Comparison of ENCODE assay signal across 26 mouse cellular contexts in genomic region chr3:62104560-62104959, GRCm38 (mm10).
DNase-seq lines count a peak whose midpoint lies in the region; ATAC-seq lines count a peak whose summit lies in the region.
"Had no signal": no experiment of that assay in that cellular context is flagged by ENCODE, and none has a peak within 500 bp of the region (broad histone marks: within the 10 kb centered on the region; RNA-seq: fewer than 3 reads in every experiment).

No protein-coding gene starts in this region.

- no peaks in the 10 kb centered on the region for H3K4me1 ChIP-seq in embryonic facial prominence, embryonic 14.5 days (ENCODE audit: control insufficient read depth, insufficient read depth, low read length)
- no peaks in the 10 kb centered on the region for H3K4me1 ChIP-seq in embryonic facial prominence, embryonic 10.5 days
- H3K4me1 ChIP-seq in forebrain, embryonic 14.5 days (ENCODE audit: control insufficient read depth, insufficient read depth, low read length), result no peaks in the 10 kb centered on the region
- H3K4me1 ChIP-seq in forebrain, embryonic 10.5 days, result peaks cover 8% of the 10 kb centered on the region
- H3K4me1 ChIP-seq: embryonic facial prominence, embryonic 15.5 days; hindbrain, embryonic 10.5 days; hindbrain, embryonic 13.5 days had no signal

- H3K9me3 ChIP-seq in embryonic facial prominence, embryonic 14.5 days (ENCODE audit: control insufficient read depth, low read length), result no peaks in the 10 kb centered on the region
- no peaks in the 10 kb centered on the region for H3K9me3 ChIP-seq in embryonic facial prominence, embryonic 10.5 days
- H3K9me3 ChIP-seq in forebrain, embryonic 14.5 days (replicated peaks; ENCODE audit: control insufficient read depth, low read length), result no peaks in the 10 kb centered on the region
- H3K9me3 ChIP-seq in forebrain, embryonic 10.5 days, result no peaks in the 10 kb centered on the region
- H3K9me3 ChIP-seq: embryonic facial prominence, embryonic 15.5 days; hindbrain, embryonic 10.5 days; hindbrain, embryonic 13.5 days had no signal

- H3K27me3 ChIP-seq in embryonic facial prominence, embryonic 14.5 days (replicated peaks; ENCODE audit: control insufficient read depth, insufficient read depth, low read length), result no peaks in the 10 kb centered on the region
- H3K27me3 ChIP-seq in embryonic facial prominence, embryonic 10.5 days (replicated peaks; ENCODE audit: low read depth, poor library complexity, severe bottlenecking), result no peaks in the 10 kb centered on the region
- H3K27me3 ChIP-seq in forebrain, embryonic 14.5 days (replicated peaks; ENCODE audit: control insufficient read depth, insufficient read depth, low read length), result no peaks in the 10 kb centered on the region
- H3K27me3 ChIP-seq in forebrain, embryonic 10.5 days (ENCODE audit: poor library complexity, severe bottlenecking), result no peaks in the 10 kb centered on the region
- H3K27me3 ChIP-seq: embryonic facial prominence, embryonic 15.5 days; hindbrain, embryonic 13.5 days; Patski had no signal

- H3K27ac ChIP-seq in embryonic facial prominence, embryonic 14.5 days (replicated peaks; ENCODE audit: low read depth, low read length), result no peak overlapping the region
- H3K27ac ChIP-seq in embryonic facial prominence, embryonic 10.5 days (replicated peaks), result no peak overlapping the region
- no peak overlapping the region; the same call in 1 of the 2 replicates for H3K27ac ChIP-seq in forebrain, embryonic 14.5 days (ENCODE audit: low read depth, low read length)
- no peak overlapping the region for H3K27ac ChIP-seq in forebrain, embryonic 10.5 days
- H3K27ac ChIP-seq: embryonic facial prominence, embryonic 15.5 days; gastrocnemius, adult 2 months; hindbrain, embryonic 10.5 days; hindbrain, embryonic 13.5 days had no signal

- WGBS in embryonic facial prominence, embryonic 14.5 days, result 73% methylated on average over 1 of the region's 1 CpGs
- 65% methylated on average over 1 of the region's 1 CpGs for WGBS in embryonic facial prominence, embryonic 10.5 days
- WGBS in forebrain, embryonic 14.5 days, result 8% methylated on average over 1 of the region's 1 CpGs
- 30% methylated on average over 1 of the region's 1 CpGs for WGBS in forebrain, embryonic 10.5 days

- no peak for ATAC-seq in embryonic facial prominence, embryonic 14.5 days (ENCODE audit: low read depth)
- no peak for ATAC-seq in forebrain, embryonic 14.5 days
- ATAC-seq: forebrain, postnatal 0 days; hindbrain, embryonic 16.5 days; intestine, embryonic 16.5 days; Patski had no signal

- no peak overlapping the region for H3K4me3 ChIP-seq in embryonic facial prominence, embryonic 14.5 days (ENCODE audit: low read depth, low read length)
- H3K4me3 ChIP-seq in embryonic facial prominence, embryonic 10.5 days, result no peak overlapping the region
- no peak overlapping the region for H3K4me3 ChIP-seq in forebrain, embryonic 14.5 days (ENCODE audit: low read depth, low read length)
- no peak overlapping the region for H3K4me3 ChIP-seq in forebrain, embryonic 10.5 days
- H3K4me3 ChIP-seq: embryonic facial prominence, embryonic 15.5 days; gastrocnemius, adult 2 months; hindbrain, embryonic 10.5 days; hindbrain, embryonic 13.5 days had no signal

- no peak overlapping the region for H3K9ac ChIP-seq in embryonic facial prominence, embryonic 14.5 days (ENCODE audit: low read depth, low read length)
- H3K9ac ChIP-seq in forebrain, embryonic 14.5 days (ENCODE audit: low read length), result no peak overlapping the region
- H3K9ac ChIP-seq: embryonic facial prominence, embryonic 15.5 days; forebrain, postnatal 0 days; hindbrain, embryonic 13.5 days had no signal

- no peak overlapping the region for H3K4me2 ChIP-seq in embryonic facial prominence, embryonic 14.5 days (ENCODE audit: low read depth, low read length)
- H3K4me2 ChIP-seq in forebrain, embryonic 14.5 days (ENCODE audit: low read length), result no peak overlapping the region
- H3K4me2 ChIP-seq: embryonic facial prominence, embryonic 15.5 days; heart, embryonic 11.5 days; hindbrain, embryonic 13.5 days had no signal

- peak; percentile 2 for DNase-seq in embryonic facial prominence, embryonic 14.5 days (ENCODE audit: low spot score)
- DNase-seq in embryonic facial prominence, embryonic 10.5 days (ENCODE audit: low spot score), result no peak
- peak; percentile 6 for DNase-seq in forebrain, embryonic 14.5 days (ENCODE audit: low spot score)
- no peak for DNase-seq in forebrain, embryonic 10.5 days (ENCODE audit: extremely low spot score, low spot score)
- DNase-seq in retina, postnatal 1 day, result peak; percentile 15
- DNase-seq in layer of hippocampus, adult 11-12 months (ENCODE audit: low spot score), result no peak
- DNase-seq: adrenal gland, postnatal 10 days; adrenal gland, postnatal 36 days; cerebellum, adult 11 months; cerebellum, adult 2 months; cerebellum, adult 9-11 months; cerebellum, postnatal 25 days; embryo, embryonic 11 days; forebrain, postnatal 0 days; gastrocnemius, adult 2 months; gastrocnemius, postnatal 14 days; heart, adult 11 months; heart, postnatal 36 days; kidney, adult 18-20 months had no signal

- no peaks in the 10 kb centered on the region for H3K36me3 ChIP-seq in embryonic facial prominence, embryonic 14.5 days (ENCODE audit: control insufficient read depth, insufficient read depth, low read length)
- no peaks in the 10 kb centered on the region for H3K36me3 ChIP-seq in embryonic facial prominence, embryonic 10.5 days (replicated peaks)
- no peaks in the 10 kb centered on the region for H3K36me3 ChIP-seq in forebrain, embryonic 14.5 days (ENCODE audit: control insufficient read depth, insufficient read depth, low read length)
- H3K36me3 ChIP-seq in forebrain, embryonic 10.5 days (replicated peaks), result no peaks in the 10 kb centered on the region
- H3K36me3 ChIP-seq: embryonic facial prominence, embryonic 15.5 days; hindbrain, embryonic 10.5 days; hindbrain, embryonic 13.5 days had no signal

Comparison
In these comparisons a context has a peak if more than half of its experiments do, and no peak if none do; other contexts are left out.
1. DNase-seq: peak in embryonic facial prominence, embryonic 14.5 days (single experiment), forebrain, embryonic 14.5 days (single experiment) and retina, postnatal 1 day (single experiment); none in embryonic facial prominence, embryonic 10.5 days (single experiment), forebrain, embryonic 10.5 days (single experiment) and layer of hippocampus, adult 11-12 months (single experiment).